Mouse (Mus musculus) thymus, postnatal 4 days (tissue): ENCODE results near the gene Msmb.
"Not testable (repeated sequence)": the region's sequence is repeated elsewhere in the genome, so short reads cannot be mapped to it uniquely, and the experiment has no call there.

ENCODE experiments used
- DNase-seq: peaks from one replicate; pipeline ENCODE4 v3.0.0; 2021

Msmb gene

DNA sequence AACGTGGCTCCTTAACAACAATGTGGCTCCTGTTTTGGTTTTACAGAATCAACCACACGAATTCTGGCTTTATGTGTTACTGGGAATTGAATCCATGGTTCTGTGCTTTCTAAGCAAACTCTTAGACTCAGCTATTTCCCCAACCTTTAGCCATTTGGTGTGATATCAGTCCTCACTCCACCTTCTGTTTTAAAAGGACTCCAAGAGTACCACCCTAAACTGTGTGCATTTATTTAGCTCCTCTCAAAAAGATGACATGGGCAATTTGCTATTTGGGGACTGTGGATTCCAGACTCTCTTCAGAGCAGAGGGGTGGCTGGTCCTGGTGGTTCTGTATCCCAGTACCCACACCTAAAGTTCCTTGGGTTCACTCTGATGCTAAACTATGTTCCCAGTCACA, 4.8 kb downstream of the Msmb start:
- no peak for DNase-seq

DNA sequence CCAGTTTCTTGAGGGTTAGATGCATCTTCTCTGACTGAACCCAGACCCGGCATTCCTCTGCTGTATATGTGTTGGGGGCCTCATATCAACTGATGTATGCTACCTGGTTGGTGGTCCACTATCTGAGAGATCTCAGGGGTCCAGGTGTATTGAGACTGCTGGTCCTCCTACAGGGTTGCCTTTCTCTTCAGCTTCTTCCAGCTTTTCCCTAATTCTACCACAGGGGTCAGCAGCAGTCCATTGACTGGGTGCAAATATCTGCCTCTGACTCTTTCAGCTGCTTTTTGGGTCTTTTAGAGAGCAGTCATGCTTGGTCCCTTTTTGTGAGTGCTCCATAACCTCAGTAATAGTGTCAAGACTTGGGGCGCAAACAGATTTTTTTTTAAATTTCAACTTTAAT, 9.0 kb downstream of the Msmb start:
- no peak for DNase-seq

DNA sequence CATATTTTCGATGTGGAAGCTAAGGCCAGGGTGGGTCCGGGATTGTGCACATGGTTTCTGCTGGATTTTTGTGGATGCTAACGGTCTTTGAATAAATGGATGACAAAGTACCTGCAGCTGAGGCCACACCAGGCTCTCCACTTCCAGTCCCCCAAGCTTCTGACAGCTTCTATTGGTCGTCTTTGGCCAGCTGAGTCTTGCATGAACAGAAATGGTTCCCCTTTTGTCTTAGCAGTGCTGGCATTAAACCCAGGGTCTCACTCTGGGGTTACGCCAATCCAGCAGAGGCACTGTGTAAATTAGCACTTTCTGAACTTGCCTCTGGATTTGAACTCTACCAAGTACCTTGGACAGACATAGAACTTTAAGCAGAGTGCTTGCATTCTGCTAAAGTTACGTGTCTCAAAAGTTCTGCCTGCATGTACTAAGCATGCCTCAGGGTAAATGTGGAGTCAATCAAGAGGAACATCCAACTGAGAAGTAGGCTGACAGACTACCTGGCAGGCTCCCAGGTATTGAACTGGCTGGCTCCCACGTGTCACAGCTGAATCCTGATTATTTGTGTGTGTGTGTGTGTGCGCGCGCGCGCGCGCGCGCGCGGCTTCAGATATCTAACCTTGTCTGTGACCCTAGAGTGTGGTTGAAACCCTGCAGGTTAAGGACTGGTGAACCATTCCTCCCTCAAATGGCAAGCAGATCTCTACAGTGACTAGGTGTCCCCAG, 10.6 kb downstream of the Msmb start:
- no peak for DNase-seq

DNA sequence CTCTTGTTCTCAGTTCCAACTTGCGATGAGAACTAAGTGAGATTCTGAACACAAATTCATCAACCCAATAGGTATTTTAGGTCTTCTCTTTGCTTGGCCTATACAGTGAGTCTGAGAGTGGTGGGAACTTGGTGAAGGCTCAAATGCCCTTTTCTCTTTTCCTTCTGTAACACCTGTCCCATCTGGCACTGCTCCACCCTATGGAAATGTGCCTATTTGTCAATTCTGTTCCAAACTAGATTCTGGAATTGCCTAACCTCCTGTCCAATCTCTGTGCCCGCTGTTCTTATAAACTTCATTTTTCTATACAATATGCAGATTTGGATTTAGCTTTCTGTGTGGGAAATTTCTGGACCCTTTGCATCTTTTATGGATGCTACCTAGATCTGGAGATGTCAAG, 11.3 kb downstream of the Msmb start:
- DNase-seq: no peak

DNA sequence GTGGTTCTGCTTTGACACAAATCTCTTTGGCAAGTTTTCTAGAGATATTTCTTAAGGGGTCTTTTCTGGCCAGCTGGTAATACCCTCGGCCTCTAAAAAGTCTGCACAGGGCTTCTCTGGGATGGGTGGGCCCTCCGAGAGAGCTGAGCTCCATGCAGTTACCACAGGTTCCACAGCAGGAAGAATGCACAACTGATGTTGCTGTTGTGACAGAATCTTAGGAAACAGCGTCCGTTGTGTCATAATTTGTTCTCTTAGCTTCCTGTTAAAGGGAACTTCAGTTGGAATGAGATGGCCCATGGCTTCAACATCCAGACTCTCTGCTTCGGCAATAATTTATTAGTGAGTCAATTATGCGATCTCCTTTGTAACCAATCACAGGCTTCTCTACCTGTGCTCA, 12.9 kb downstream of the Msmb start:
- DNase-seq: no peak

DNA sequence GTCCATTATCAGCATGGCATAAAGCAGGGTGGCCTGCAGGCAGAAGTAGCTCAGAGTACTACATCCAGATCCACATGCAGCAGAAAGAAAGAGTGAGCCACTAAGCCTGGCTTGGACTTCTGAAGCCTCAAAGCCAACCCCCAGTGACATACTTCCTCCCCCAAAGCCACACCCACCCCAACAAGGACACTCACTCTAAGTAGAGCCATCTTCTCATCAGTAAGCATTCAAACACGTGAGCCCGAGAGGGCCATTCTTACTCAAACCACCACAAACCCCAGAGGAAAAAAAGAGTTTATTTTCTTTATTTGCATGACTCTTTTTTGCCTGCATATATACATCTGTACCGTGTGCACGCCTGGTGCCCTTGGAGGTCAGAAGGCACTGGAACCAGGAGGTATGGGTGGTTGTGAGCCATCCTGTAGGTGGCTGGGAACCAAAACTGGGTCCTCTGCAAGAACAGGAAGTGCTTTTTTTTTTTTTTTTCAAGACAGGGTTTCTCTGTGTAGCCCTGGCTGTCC, 17.4 kb downstream of the Msmb start:
- no peak for DNase-seq

DNA sequence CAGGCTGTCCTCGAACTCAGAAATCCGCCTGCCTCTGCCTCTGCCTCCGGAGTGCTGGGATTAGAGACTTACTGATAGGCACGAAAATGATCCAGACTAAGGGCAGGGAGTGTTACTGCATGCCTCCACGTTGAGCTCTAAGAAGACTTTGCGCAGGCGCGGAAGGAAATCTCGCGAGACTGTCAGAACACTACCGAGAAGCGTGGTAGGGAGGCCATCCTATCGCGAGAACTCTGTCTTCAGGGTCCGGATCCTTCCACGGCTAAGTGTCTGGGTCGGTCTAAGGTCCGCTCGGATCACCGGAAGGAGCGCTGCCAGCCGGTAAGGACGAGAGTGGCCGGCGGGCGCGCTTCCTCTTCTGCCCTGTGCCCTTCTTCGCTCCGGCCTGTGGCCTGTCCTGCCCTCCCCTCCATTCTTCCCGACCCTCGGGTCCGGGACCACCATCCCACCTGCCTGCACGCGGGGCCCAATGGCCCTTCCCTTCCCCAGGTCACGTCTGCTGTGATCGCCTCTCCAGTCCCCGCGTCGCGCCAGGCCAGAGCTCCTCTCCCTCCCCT, 17.9 kb downstream of the Msmb start, which contains the start of gene Ncoa4:
Ncoa4 (plus strand) TSS at position 176 of the 557 bp plus-strand sequence.
- peak; percentile 98 for DNase-seq

DNA sequence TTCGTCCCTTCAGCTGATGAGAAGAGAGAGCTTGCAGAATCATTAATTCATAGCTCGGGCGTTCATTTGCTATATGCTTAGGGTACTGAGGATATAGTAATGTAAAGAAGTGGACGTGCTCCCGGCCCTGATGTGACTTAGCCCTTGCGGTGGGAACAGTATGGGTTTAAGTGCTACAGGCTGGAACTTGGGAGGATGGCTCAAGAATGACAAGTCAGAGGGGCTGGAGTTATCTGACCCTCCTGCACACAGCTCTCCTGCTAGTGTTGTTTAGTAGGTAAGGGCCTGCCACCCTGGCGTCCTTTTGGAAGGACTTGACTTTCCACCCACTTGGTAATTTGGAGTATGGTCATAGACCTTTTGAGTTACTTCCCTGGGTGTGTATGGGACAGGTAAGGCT, 18.7 kb downstream of the Msmb start:
- DNase-seq: no peak

DNA sequence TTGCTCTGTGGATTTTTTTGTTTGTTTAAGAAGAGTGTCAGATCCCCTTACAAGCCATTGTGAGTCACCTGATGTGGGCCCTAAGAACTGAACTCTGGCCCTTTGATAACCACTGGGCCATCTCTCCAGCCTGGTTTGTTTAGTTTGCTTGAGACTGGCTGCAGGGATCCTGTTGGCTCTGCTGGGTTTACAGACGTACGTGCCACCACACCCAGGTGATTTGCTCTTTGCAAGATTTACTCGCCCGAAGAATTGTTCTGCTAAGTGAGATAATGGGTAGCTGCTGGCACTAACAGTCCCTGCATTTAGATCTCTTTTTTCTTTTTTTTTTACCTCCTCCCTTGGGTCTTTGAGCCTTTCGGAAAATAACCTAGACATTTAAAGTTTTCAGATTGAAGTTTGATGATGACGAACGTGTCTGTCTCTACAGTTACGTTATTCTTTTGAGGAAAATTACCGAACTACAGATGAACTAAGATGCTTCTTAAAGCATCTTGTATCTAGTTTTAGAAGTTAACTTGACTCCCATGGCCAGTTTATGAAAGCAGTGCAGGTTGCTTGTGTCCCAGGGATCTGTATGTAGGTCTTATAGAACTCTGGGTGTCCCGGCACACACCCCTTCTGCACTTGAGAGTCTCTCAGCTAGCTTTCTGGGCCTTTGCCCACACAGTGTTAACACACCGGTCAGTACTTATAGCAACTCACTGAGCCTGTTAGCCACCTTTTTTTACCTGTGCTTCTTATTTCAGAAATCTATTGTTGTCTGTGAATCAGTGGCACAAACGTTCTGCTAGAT, 19.5 kb downstream of the Msmb start:
- DNase-seq: no peak

DNA sequence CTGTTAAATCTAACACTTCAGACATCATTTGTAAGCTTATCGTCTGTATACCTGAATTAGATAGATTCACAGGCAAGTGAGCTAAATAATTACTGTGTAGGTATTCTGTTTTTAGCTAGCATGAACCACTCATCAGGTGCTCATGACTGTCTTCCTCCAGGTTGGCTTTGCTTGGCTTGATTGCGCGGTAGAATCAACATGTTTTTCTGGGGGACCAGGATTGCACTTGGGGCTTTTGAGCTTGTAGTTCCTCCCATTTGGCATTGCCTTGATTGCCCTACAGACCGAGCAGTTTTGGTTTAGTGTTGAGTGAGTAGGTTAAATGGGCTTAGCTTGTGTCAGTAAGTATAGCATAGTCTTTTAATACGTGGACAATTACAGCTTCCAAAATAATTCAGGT, 20.4 kb downstream of the Msmb start:
- DNase-seq: no peak

DNA sequence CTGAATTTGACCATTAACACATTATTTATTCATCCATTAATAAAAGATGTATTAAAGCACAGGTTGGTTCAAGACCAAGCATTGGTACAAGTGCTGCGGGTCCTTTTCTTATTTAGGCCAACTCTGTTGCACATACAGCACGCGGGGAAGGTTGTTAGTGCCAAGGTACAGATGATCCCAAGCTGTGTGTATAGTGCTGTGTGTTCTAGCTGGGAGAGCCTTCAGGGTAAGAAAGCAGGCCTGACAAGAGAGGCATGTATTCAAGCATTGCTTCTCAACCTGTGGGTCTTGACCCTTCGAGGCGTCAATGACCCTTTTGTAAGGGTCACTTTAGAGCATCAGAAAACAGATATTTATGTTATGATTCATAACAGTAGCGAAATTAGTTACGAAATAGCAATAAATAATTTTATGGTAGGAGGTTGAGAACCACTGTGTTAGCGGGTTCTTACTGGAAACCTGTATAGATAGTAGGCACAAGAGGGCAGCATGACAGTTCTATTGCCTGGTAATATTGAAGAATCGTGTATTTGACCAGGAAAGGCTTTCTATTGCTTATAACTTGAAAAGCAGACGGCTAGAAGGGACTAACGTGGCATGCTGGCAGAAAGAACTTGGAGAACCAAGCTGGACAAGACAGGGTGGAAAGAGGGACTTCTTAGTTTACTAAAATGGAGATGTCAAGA, 21.5 kb downstream of the Msmb start:
- DNase-seq: no peak

DNA sequence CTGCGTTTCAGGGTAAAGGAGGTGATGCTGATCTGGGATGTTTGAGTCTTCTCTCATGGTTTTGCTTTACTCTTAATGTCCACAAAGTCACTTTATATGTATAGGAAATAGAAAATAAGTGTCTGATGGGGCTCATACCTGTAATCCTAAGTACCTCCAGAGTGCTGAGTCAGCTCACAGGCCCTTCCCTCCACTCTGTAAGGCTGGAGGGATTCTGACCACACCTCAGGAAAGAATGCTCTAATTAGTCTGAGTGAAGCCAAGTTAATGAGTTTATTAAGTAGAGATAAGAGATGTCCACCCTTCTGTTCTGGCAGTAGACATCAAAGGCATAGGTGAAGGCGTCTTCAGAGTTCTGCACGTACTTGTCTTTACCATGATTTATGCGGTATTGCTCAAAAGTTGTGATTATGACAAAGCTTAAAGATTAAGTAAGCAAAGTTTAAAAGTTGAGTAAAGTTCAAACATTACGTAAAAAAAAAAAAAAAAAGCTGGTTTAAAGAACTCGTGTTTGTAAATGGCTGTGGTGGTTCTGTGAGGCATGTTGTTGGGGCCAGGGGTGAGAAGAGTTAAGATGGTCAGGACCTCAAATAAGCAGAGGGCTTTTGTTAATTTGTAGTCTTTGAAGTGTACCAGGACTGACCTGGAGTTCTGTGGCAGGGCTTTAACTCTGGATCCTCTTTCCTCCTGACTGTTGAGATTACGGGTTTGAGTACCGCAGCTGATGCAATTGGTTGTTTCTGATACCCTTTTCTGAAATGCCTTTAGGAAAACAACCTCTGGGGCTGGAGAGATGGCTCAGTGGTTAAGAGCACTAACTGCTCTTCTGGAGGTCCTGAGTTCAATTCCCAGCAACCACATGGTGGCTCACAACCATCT, 22.6 kb downstream of the Msmb start:
- no peak for DNase-seq

DNA sequence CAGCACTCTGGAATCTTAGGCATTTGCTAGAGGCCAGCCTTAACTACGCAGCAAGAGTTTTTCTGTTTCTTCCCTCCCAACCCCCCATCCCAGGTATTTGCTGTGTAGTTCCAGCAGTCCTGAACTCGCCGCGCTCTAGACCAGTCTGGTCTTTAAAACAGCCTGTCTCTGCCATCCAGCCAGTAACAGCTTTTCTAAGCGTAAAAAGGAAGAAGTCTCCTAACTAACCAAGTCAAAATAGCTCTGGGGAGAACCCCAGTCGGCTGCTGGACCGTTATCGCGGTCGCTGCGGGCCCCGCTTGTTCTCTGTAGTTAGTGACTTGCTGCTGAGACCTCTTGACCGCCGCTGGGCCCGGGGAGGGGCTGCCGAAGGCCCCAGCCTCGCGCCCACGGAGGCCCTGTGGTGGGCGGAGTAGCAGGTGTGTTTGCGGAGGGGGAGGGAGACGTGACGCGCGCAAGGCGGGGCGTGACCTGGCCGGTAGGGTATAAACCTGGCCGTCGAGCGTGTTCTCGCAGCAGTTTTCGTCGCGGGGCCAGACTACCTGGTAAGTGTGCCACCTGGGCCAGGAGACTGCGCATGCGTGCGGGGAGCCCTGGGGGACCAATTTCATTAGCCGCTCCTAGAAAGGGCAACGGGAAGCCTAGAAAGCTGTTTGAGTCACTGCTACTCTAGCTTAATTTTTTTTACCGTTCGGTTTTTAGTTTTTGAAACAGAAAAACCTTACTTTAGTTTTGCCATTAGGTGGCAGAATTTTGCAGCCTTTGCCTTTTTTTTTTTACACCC, 23.6 kb downstream of the Msmb start:
- DNase-seq: peak; percentile 86

DNA sequence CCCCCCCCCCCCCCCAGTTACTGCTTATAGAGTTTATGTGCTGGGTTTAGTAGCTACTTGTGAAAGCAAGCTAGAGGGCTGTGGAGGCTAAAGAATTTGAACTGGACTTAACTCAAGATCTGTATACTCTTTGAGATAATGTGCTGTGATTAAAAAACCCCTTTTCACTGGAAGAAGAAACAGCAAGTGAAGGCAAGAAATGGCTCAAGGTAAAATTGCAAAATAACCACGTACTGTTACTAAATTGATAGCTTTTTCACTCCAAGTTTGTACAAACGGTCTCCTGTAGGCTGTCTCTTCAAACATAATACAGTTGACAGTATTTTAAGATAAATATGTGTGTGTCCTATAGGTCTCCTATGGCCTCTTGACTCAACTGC, 24.2 kb downstream of the Msmb start:
- no peak for DNase-seq

DNA sequence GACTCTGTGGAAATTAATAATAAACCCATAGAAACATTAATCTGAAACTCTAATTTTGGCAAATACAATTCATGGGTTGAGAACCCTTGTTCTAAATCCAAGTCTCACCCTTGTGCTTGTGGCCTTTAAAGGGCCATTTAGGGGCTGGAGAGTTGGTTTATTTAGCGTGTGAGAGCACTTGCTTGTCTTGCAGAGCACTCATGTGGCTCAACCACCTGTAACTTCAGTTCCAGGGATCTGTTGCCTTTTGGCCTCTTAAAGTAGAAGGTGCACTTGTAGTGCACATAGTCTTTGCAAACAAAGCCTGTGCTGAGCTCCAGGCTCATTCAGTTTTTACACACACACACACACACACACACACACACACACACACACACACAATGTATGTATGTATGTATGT, 25.0 kb downstream of the Msmb start:
- DNase-seq: no peak

DNA sequence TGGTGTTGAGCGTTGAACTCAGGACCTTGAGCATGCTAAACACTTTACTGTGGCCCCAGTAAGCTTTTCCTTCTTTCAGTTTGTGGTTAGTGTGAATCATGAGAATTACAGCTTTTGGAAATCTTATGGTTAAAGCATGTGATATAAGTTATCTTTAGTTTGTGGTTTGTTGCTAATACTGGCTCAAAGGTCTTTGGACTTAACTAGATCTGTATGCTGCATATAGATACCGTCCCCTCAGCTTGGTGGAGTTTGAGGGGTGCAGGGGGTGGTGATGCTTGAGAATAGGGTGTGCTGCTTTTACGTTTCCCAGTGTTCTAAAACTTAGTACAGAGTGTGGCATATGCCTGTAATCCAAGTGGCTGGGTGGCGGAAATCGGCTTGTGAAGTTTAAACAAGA, 25.5 kb downstream of the Msmb start:
- no peak for DNase-seq

DNA sequence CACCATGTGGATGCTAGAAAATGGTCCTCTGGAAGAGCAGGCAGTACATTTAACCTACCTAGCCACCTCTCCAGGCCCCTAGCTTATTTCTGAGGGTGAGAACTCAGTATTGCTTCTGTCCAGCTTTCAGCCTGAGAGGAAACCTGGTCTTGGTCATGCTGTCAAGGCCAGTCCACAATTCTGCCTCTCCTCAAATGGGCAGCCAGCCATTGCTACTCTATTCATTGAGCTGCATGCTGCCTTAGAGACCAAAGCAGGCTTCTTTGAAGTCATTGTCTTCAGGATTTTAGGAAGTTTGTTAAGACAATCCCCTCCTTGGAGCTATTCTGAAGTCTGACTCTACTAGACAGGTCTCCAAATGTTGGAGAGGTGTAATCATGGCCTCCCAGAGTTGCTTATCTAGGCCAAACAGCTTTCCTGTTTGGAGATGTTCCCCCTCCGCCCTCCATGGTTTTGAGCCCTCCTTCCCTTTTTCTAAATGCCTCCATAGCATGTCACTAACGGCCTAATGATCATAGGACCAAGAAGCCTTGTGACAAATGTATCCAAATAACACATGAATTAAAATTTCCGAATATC, 26.9 kb downstream of the Msmb start:
- no peak for DNase-seq

DNA sequence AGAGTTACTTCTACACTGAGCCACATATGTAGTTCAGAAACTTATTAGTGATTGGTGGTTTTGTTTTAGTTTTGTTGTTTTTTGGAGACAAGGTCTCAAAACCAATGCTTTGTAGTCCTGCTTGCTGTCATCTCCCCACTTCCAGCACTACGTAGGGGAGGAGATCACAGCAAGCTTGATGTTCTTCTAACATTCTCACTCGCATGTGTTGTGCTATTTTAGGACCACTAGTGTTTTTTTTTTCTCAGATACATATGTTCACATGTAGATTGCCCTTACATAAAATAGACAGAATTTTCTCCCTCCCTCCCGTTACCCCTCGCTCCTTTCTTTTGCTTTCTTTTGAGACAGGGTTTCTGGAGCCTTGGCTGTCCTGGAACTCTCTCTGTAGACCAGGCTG, 28.3 kb downstream of the Msmb start:
- no peak for DNase-seq

DNA sequence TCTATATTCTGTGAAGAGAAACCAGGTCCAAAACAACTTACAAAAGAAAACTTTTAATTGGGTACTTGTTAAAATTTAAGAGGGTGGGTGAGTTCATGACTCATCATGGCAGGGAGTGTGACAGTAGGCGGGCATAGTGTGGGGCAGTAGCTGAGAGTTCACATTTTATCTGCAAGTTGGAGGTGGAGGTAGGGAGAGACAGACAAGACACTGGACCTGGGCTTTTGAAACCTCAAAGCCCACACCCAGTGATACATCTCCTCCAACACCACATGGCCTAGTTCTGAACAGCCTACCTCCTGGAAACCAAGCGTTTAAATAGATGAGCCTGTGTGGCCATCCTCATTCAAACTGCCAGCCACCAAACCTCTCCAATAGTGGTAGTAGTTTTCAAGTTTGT, 33.5 kb downstream of the Msmb start:
- no peak for DNase-seq

DNA sequence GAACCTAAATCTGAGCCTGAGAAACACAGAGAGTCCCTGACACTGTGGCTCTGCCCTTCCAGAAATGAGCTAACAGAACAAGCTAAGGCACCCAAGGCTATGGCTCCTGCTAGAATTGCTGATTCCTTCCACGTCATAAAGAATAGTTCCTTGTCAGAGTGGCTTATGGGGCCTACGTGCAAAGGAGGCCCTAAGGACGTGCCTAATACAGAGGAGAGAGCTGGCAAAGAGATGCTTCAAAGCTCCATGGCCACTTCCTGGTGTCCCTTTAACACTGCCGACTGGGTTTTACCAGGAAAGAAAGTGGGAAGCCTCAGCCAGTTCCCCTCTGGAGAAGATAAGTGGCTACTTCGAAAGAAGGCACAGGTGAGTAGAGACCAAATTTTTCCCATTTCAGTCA, 34.8 kb downstream of the Msmb start:
- DNase-seq: not testable (repeated sequence)
